Mouse (Mus musculus): ENCODE measurements around the gene Gm21988.

DNA sequence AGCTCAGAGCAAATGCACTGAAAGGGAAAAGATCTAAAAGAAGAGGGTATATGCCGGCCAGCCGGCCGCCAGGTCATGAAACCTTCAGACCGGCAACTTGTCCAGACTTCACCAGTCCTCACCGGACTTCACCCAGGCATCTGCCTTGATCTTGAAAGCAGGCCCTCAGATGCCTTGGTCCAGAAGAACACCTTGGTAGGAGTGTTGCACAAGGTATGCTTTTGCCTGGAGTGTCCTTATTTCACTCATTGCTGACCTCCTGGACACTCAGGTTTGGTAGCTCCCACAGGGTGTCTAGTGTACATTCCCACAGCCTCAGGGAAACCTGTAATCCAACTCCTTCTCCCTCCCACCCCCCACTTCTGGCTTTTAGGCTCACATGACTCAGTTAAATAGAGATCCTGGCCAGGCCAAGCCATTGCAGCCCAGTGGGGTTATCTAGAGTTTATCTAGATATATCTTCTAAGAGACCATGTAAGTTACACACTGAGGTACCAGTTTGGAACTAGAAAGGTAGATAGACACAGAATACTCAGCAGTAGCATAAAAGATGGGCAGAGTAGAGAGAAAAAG is 39.5 kb downstream of the Gm21988 start:
- TF ChIP-seq CTCF (IDR thresholded peaks at IDR 0.05; ENCODE audit: low read depth, low read length) = no peak
- no peak for TF ChIP-seq POLR2A (IDR thresholded peaks at IDR 0.05; ENCODE audit: borderline replicate concordance, low read depth, low read length)

Measured in bone marrow macrophage, adult 2 months (primary cell).